Mouse (Mus musculus) heart, postnatal 0 days (tissue): ENCODE data around the gene Nudt5.

ENCODE experiments used
- CTCF ChIP-seq: IDR thresholded peaks from 2 replicates; pipeline ENCODE4 v1.5.1; 2016; ENCODE audit warnings: antibody characterized with exemption, control low read depth, low read depth
- EP300 ChIP-seq: IDR thresholded peaks from 2 replicates; pipeline ENCODE4 v1.6.1; 2016; ENCODE audit warnings: antibody characterized with exemption, low read depth

DNA sequence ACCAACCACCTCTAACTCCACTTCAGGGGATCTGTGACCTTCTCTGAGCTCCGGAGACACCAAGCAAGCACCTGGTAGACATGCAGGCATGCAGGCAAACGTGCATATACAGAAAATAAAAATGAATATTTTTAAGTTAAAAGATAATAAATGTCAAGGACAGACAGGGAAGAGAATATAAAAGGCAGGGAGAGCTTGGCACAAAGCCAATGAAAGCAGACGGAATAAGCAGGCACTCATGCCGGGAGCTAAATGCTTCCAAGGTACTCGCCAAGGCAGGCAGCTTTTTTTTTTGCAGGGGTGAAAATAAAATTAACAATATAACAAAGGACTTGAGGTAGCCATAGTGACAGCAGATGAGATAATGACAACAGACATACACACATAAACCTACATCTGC, 61.3 kb downstream of the Nudt5 start:
- TF ChIP-seq CTCF (no peak), EP300 (no peak)
